Mouse (Mus musculus): ENCODE measurements around the gene Slc26a8. TPM values are rescaled to one million over a fixed set of nuclear protein-coding genes. Genes with fewer than 3 reads are reported as not detected.

The Slc26a8 gene
- polyA plus RNA-seq, 1 experiment from 2014 or later, result 0.34 TPM

- ATAC-seq (ENCODE audit: insufficient number of reproducible peaks, insufficient read depth, low FRiP score, low read depth), result no peak
- Histone ChIP-seq H3K4me2 (ENCODE audit: low read length) (no peak overlapping the region), H3K9ac (ENCODE audit: low read length) (no peak overlapping the region), H3K27ac (replicated peaks in 1 of 2; ENCODE audit: control insufficient read depth in 1 of 2, insufficient read depth in 1 of 2, low read depth in 2 of 2, low read length in 2 of 2) (no peak overlapping the region), H3K4me1 (ENCODE audit: control insufficient read depth in 2 of 2, insufficient read depth in 2 of 2, low read length in 2 of 2) (peaks cover 6 to 18% of the 10 kb centered on the region in 2 experiments), H3K4me3 (ENCODE audit: control insufficient read depth in 1 of 2, insufficient read depth in 1 of 2, low read depth in 1 of 2, low read length in 2 of 2) (no peak overlapping the region), H3K27me3 (ENCODE audit: control insufficient read depth, insufficient read depth, low read length) (no peaks in the 10 kb centered on the region), H3K9me3 (ENCODE audit: control insufficient read depth, low read length) (no peaks in the 10 kb centered on the region), H3K36me3 (ENCODE audit: control insufficient read depth, insufficient read depth, low read length) (peaks cover 61% of the 10 kb centered on the region)
- WGBS, result 75% methylated on average over 2 of the region's 2 CpGs
These were observed 101.4 kb downstream of the Slc26a8 start for GRCm38 (mm10) chr17:28588591-28588990.

Other genes starting within 250 kb of the Slc26a8 start
- 4.3 and 5.0 TPM in 2 replicates for gene Fkbp5, start 172.7 kb downstream of the Slc26a8 start, polyA plus RNA-seq (2014; fragmentation: Nextera tagmentation; extraction: Ambion mirVana)
- gene Armc12, start 159.4 kb downstream of the Slc26a8 start, polyA plus RNA-seq (2014; fragmentation: Nextera tagmentation; extraction: Ambion mirVana), result not detected in 2 replicates
- not detected in 2 replicates for gene Clpsl2, start 140.8 kb downstream of the Slc26a8 start, polyA plus RNA-seq (2014; fragmentation: Nextera tagmentation; extraction: Ambion mirVana)
- gene Clps, start 129.5 kb downstream of the Slc26a8 start, polyA plus RNA-seq (2014; fragmentation: Nextera tagmentation; extraction: Ambion mirVana), result 0.47 TPM in 1 of 2 replicates, not detected in the other
- 0.26 and 0.45 TPM in 2 replicates for gene Lhfpl5, start 114.6 kb downstream of the Slc26a8 start, polyA plus RNA-seq (2014; fragmentation: Nextera tagmentation; extraction: Ambion mirVana)
- gene Srpk1, start 67.5 kb downstream of the Slc26a8 start, polyA plus RNA-seq (2014; fragmentation: Nextera tagmentation; extraction: Ambion mirVana), result 60.6 and 61.1 TPM in 2 replicates
- gene Mapk14, start 1.1 kb upstream of the Slc26a8 start, polyA plus RNA-seq (2014; fragmentation: Nextera tagmentation; extraction: Ambion mirVana), result 37.6 and 38.3 TPM in 2 replicates
- gene AC170998.1, start 35.9 kb upstream of the Slc26a8 start, polyA plus RNA-seq (2014; fragmentation: Nextera tagmentation; extraction: Ambion mirVana), result 2.2 and 2.5 TPM in 2 replicates
- 1.7 and 2.5 TPM in 2 replicates for gene Mapk13, start 79.1 kb upstream of the Slc26a8 start, polyA plus RNA-seq (2014; fragmentation: Nextera tagmentation; extraction: Ambion mirVana)
- 6.0 and 6.4 TPM in 2 replicates for gene Brpf3, start 110.9 kb upstream of the Slc26a8 start, polyA plus RNA-seq (2014; fragmentation: Nextera tagmentation; extraction: Ambion mirVana)
- 0.11 TPM in 1 of 2 replicates, not detected in the other for gene Pnpla1, start 168.2 kb upstream of the Slc26a8 start, polyA plus RNA-seq (2014; fragmentation: Nextera tagmentation; extraction: Ambion mirVana)
- 0.09 TPM in 2 replicates for gene 4930539E08Rik, start 225.1 kb upstream of the Slc26a8 start, polyA plus RNA-seq (2014; fragmentation: Nextera tagmentation; extraction: Ambion mirVana)